Mouse (Mus musculus) limb, embryonic 13.5 days (tissue): ENCODE results near the gene Ube2j1. TPM values are rescaled to one million over a fixed set of nuclear protein-coding genes. Genes with fewer than 3 reads are reported as not detected.

ENCODE experiments used
- ATAC-seq: fragments of 200-750 bp; cut with Nextera tagmentation; 2 replicates; pipeline ENCODE4 v1.8.0; 2017; ENCODE audit warnings: low read depth, moderate number of reproducible peaks, moderate TSS enrichment; ENCODE audit not compliant: low FRiP score
- H3K27ac ChIP-seq: fragments of 300-500 bp; sonication (generic); 2 replicates; pipeline ENCODE4 v1.5.1; 2015; ENCODE audit warnings: inconsistent platforms, mild to moderate bottlenecking, moderate library complexity
- H3K27me3 ChIP-seq: fragments of 300-500 bp; sonication (generic); 2 replicates; pipeline ENCODE4 v1.6.1; 2015; ENCODE audit warnings: mild to moderate bottlenecking, inconsistent platforms
- H3K36me3 ChIP-seq: fragments of 300-500 bp; sonication (generic); 2 replicates; pipeline ENCODE4 v1.6.1; 2015; ENCODE audit warnings: inconsistent platforms, mild to moderate bottlenecking, moderate library complexity
- H3K4me1 ChIP-seq: fragments of 300-500 bp; sonication (generic); 2 replicates; pipeline ENCODE4 v1.6.1; 2015; ENCODE audit warnings: inconsistent platforms
- H3K4me2 ChIP-seq: fragments of 300-500 bp; sonication (generic); replicated peaks from 2 replicates; pipeline ENCODE4 v1.6.1; 2015; ENCODE audit warnings: inconsistent platforms, mild to moderate bottlenecking, moderate library complexity
- H3K4me3 ChIP-seq: fragments of 300-500 bp; sonication (generic); 2 replicates; pipeline ENCODE4 v1.5.1; 2015; ENCODE audit warnings: moderate library complexity, mild to moderate bottlenecking, inconsistent platforms
- H3K9ac ChIP-seq: fragments of 300-500 bp; sonication (generic); 2 replicates; pipeline ENCODE4 v1.6.1; 2015; ENCODE audit warnings: mild to moderate bottlenecking, inconsistent platforms
- H3K9me3 ChIP-seq: fragments of 300-500 bp; sonication (generic); 2 replicates; pipeline ENCODE4 v1.6.1; 2016; ENCODE audit warnings: inconsistent platforms
- WGBS: fragments of 180-500 bp; shearing (Covaris S2); methylation state at CpG from one replicate; pipeline ENCODE4 v1.1.7; 2015; 5-methylcytosine and 5-hydroxymethylcytosine counted together
- polyA plus RNA-seq: library from polyadenylated mRNA; unstranded; fragments of >200 nt; fragmentation: Nextera tagmentation; extraction: Ambion mirVana; gene quantifications from 2 replicates; pipeline ENCODE4 v1.2.1, GENCODE M21; 2015

Gene Ube2j1
- polyA plus RNA-seq, 1 experiment from 2014 or later, result 38.7 TPM

DNA sequence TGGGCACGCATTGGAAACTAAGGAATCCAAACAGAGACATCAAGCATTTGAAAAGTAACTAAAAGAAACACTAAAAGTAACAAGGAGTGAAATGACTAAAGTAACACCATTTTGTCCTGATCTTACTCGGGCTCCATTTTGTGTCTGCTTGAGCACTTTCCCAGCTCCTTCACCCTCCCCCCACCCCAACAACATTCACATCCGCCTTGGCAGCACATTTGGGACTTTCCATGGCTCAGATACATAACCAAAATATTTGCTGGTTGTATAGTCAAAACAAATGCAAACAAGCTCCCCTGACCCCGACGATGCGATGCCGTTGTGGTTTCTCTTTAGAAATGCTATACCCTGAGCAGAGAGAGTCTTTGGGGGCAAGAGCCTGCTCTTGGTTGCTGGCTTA is 2.1 kb upstream of the Ube2j1 start:
- H3K9me3 ChIP-seq, result no peaks in the 10 kb centered on the region

DNA sequence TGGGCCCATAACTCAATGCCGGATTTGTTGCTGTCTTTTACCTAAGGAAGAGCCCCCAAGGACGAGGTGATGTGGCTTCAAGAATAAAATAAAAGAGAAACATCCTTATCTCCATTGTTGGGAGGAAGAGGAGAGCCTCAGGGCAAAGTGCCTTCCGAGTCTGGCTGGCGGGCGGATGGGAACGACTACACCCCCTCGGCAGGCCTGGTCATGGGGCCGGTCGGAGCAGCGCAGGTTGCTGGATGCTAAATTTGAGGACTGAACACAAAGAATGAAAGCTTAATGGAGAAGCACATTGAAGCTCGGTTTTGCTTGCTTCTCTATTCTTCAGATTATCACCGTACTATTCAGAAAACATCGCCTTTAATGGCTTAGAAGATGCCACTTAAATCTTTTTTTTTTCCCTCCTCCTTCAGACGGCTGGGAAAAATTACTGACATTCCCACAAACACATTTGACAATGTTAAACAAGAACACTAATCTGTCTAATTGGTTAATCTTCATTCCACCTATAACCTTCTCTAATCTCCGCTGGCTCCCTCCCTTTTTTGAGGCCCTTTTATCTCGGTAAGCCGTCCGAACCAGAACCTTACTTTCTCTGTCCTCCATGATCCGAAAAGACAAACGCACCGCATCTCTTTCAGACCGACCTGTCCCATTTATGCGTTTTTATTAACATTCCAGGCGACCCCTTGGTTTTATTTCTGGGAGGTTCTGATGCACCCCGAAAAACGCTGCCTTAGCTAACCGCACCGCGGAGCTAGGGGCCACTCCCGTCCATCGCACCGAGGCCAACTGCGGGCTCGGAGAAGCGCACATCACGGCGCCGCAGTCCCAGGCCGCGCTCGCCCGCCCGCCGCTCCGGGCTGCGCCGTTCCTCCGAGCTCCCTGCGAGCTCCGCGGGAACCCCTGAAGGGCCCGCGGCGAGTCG is 687 bp upstream of the Ube2j1 start:
- Histone ChIP-seq H3K9ac (peak overlapping the region; percentile 97), H3K4me2 (peak overlapping the region; percentile 69), H3K27me3 (no peaks in the 10 kb centered on the region), H3K9me3 (peaks cover 7% of the 10 kb centered on the region), H3K4me3 (peak overlapping the region; percentile 87), H3K4me1 (peaks cover 23% of the 10 kb centered on the region), H3K36me3 (peaks cover 22% of the 10 kb centered on the region), H3K27ac (peak overlapping the region; percentile 93)
- ATAC-seq, result peak; percentile 78
- WGBS, result 2% methylated on average over 54 of the region's 55 CpGs

More for the DNA sequence above, 2.1 kb upstream of the Ube2j1 start:
- no peak for ATAC-seq
- Histone ChIP-seq H3K4me1 (peaks cover 22% of the 10 kb centered on the region), H3K27ac (no peak overlapping the region), H3K27me3 (no peaks in the 10 kb centered on the region), H3K9ac (no peak overlapping the region), H3K36me3 (peaks cover 18% of the 10 kb centered on the region), H3K4me3 (no peak overlapping the region), H3K4me2 (no peak overlapping the region)
- WGBS, result 91% methylated on average over 7 of the region's 7 CpGs

DNA sequence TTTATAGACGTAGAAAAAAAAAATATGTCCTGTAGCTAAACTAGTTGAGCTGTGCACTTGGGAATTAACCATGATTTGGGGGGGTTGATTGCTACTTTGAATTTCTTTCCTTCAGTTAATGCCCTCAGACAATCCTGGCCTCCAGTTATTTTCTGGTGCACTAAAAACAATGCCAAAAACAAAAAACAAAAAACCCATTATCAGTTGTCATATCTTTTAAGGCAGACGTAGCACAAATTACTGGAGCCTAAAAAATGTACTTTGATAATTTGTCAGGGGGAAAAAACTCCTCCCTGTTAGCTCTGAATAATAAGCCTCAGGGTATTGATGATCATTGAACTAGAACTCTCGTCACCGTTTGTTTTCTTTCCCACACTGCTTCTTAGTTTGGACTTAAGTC is 829 bp downstream of the Ube2j1 start:
- Histone ChIP-seq H3K9me3 (peaks cover 9% of the 10 kb centered on the region), H3K9ac (peak overlapping the region; percentile 97), H3K27ac (peak overlapping the region; percentile 93; the same call in 1 of the 2 replicates), H3K4me3 (peak overlapping the region; percentile 87), H3K4me2 (peak overlapping the region; percentile 69), H3K4me1 (peaks cover 23% of the 10 kb centered on the region), H3K36me3 (peaks cover 34% of the 10 kb centered on the region), H3K27me3 (no peaks in the 10 kb centered on the region)
- 17% methylated on average over 4 of the region's 4 CpGs for WGBS
- no peak for ATAC-seq

DNA sequence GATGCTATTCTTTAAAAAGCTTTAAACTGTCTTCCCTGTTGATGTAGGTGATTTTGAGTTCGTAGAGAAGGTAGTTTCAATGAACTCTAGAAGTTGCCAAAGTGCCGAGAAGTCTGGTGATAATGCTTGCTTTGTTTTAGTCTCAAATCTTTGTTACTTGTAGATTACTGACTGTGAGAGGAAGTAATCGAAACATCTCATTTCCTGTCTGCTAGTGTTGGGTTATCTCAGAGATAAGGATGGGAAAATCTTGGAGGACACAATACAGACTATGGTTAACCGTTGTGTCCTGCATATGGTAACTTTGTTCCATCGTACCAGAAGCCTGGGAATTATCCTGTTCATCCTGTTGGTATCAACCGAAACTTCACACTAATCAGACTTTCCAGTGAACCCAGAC is 2.3 kb downstream of the Ube2j1 start:
- Histone ChIP-seq H3K9me3 (peaks cover 9% of the 10 kb centered on the region), H3K27ac (no peak overlapping the region), H3K4me3 (no peak overlapping the region), H3K4me1 (peaks cover 23% of the 10 kb centered on the region), H3K36me3 (peaks cover 27% of the 10 kb centered on the region), H3K27me3 (no peaks in the 10 kb centered on the region), H3K4me2 (no peak overlapping the region), H3K9ac (no peak overlapping the region)
- no peak for ATAC-seq
- WGBS, result 81% methylated on average over 6 of the region's 6 CpGs

DNA sequence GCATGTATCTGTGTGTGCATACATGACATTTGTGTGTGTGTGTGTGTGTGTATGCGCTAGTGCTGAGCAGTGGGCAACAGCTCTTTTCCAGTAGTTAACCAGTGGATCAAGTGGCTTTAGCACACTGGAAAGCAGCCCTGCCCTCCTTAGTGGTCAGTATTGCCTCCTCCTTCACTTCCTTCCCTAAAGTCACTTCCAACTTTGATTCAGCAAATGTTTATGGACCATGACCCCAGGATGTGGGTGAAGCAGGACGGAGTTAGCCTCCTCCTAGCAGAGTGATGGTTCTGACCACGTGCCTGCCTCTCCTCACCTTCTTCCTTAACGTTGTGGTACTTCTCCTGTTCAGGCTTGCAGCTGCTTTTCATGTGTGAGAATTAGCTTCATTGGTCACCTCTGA is 8.6 kb downstream of the Ube2j1 start:
- H3K4me3 ChIP-seq, result no peak overlapping the region
- H3K9me3 ChIP-seq, result peaks cover 9% of the 10 kb centered on the region
- H3K36me3 ChIP-seq, result peaks cover 74% of the 10 kb centered on the region
- no peaks in the 10 kb centered on the region for H3K27me3 ChIP-seq
- no peak overlapping the region for H3K9ac ChIP-seq
- 84% methylated on average over 4 of the region's 4 CpGs for WGBS
- no peak overlapping the region for H3K4me2 ChIP-seq
- no peak for ATAC-seq
- no peaks in the 10 kb centered on the region for H3K4me1 ChIP-seq
- H3K27ac ChIP-seq, result no peak overlapping the region

DNA sequence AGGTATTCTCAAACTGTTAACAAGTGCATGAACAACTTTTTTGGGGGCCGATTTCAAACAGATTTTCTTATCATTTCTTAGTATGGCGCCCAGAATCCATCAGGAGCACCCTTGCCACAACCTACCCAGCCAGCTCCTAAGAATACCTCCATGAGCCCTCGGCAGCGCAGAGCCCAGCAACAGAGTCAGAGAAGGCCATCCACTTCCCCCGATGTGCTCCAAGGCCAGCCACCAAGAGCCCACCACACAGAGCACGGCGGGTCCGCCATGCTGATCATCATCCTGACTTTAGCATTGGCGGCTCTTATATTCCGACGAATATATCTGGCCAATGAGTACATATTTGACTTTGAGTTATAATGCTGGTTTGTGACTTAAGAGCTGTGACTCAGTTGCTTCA is 18.4 kb downstream of the Ube2j1 start:
- no peak overlapping the region for H3K9ac ChIP-seq
- no peak overlapping the region for H3K27ac ChIP-seq
- no peak for ATAC-seq
- H3K4me2 ChIP-seq, result no peak overlapping the region
- H3K9me3 ChIP-seq, result no peaks in the 10 kb centered on the region
- H3K27me3 ChIP-seq, result no peaks in the 10 kb centered on the region
- peaks cover 77% of the 10 kb centered on the region for H3K36me3 ChIP-seq
- 97% methylated on average over 11 of the region's 11 CpGs for WGBS
- no peaks in the 10 kb centered on the region for H3K4me1 ChIP-seq
- no peak overlapping the region for H3K4me3 ChIP-seq

DNA sequence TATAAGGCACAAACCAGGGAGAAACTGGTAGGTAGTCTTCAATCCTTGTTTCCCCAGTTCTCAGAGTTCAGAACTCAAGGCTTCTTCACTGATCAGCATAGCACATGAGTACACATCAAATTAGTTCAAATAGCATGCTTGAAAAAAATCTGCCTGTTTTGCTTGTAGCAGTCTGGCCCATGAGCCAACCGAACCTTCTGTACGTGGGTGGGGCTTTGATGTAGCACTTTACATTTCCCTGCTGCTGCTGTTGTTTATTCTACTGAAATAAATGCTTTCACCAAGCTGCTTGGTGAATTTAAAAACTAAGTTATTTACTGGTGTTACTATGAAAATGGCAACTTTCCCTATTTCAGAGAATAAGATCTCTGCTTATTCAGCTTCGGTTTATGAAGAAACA is 20.8 kb downstream of the Ube2j1 start:
- H3K4me2 ChIP-seq, result no peak overlapping the region
- no peaks in the 10 kb centered on the region for H3K4me1 ChIP-seq
- ATAC-seq, result no peak
- no peaks in the 10 kb centered on the region for H3K27me3 ChIP-seq
- H3K4me3 ChIP-seq, result no peak overlapping the region
- peaks cover 53% of the 10 kb centered on the region for H3K36me3 ChIP-seq
- WGBS, result 91% methylated on average over 3 of the region's 3 CpGs
- H3K9me3 ChIP-seq, result no peaks in the 10 kb centered on the region
- no peak overlapping the region for H3K27ac ChIP-seq
- H3K9ac ChIP-seq, result no peak overlapping the region

DNA sequence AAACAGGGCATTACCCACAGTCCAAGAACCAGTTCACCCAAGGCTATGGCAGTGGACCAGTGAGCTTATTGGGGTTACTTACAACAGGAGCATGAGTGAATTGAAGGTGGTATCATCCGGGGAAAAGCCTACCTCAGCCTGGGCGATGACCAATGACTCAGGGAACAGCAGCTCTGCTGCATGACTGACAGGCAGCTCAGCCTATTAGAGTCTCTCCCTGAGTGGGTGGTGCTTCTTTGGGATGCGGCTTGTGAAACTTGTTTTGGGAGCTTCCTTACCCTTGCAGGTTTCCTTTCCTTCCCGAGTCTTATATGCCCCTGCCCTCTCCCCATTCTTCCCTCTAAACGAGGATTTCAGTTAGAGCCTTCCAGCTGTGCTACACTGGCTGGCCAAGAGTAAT is 21.4 kb downstream of the Ube2j1 start:
- 81% methylated on average over 5 of the region's 5 CpGs for WGBS
- no peak for ATAC-seq
- H3K36me3 ChIP-seq, result peaks cover 52% of the 10 kb centered on the region

DNA sequence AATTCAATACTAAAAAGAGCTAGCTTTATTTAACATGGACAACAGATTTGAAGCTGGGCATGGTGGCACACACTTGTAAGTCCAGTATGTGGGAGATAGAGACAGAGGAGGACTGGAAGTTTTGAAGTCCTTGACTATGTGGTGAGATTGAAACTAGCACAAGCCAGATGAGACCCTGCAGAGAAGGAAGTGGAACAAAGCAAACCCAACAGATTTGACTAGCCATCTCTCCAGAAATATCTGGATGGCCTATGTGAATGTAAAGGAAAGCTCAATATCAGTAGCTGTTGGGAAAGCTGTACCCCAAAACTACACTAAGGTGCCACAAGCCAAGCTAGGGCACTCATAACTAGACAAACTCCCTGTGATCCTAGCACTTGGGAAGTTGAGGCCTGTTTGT is 23.2 kb downstream of the Ube2j1 start:
- Histone ChIP-seq H3K4me3 (no peak overlapping the region), H3K4me1 (peaks cover 7% of the 10 kb centered on the region; the same call in 1 of the 2 replicates), H3K36me3 (peaks cover 36% of the 10 kb centered on the region), H3K27ac (no peak overlapping the region), H3K27me3 (no peaks in the 10 kb centered on the region), H3K4me2 (no peak overlapping the region), H3K9me3 (no peaks in the 10 kb centered on the region), H3K9ac (no peak overlapping the region)
- ATAC-seq, result no peak

More for the DNA sequence above, 21.4 kb downstream of the Ube2j1 start:
- Histone ChIP-seq H3K27me3 (no peaks in the 10 kb centered on the region), H3K4me1 (no peaks in the 10 kb centered on the region), H3K4me2 (no peak overlapping the region), H3K9ac (no peak overlapping the region), H3K9me3 (no peaks in the 10 kb centered on the region), H3K4me3 (no peak overlapping the region), H3K27ac (no peak overlapping the region)

DNA sequence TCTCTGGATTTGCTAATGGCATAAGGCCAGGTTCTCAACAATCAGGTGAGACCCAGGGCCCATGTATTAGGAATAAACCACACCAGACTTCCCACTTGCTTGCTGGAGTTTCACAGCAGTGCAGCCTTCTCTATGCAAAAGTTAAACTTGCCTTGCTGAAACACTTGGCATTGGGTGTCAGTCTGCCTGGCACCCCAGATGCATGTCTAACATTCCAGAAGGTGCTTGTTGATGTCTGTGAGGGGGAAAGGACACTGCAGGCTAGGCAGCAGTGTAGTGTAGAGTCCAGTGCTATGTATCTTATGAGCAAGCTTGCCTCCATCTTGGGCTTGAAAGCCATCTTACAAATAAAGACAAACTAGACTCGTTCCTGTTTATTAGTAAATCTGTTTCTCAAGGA is 25.1 kb downstream of the Ube2j1 start:
- H3K4me3 ChIP-seq, result no peak overlapping the region
- H3K9me3 ChIP-seq, result no peaks in the 10 kb centered on the region
- no peak for ATAC-seq
- H3K27me3 ChIP-seq, result no peaks in the 10 kb centered on the region
- no peak overlapping the region for H3K27ac ChIP-seq
- H3K4me1 ChIP-seq, result peaks cover 11% of the 10 kb centered on the region; the same call in 1 of the 2 replicates
- 78% methylated on average over 1 of the region's 1 CpGs for WGBS
- H3K4me2 ChIP-seq, result no peak overlapping the region
- H3K36me3 ChIP-seq, result peaks cover 20% of the 10 kb centered on the region
- H3K9ac ChIP-seq, result no peak overlapping the region

DNA sequence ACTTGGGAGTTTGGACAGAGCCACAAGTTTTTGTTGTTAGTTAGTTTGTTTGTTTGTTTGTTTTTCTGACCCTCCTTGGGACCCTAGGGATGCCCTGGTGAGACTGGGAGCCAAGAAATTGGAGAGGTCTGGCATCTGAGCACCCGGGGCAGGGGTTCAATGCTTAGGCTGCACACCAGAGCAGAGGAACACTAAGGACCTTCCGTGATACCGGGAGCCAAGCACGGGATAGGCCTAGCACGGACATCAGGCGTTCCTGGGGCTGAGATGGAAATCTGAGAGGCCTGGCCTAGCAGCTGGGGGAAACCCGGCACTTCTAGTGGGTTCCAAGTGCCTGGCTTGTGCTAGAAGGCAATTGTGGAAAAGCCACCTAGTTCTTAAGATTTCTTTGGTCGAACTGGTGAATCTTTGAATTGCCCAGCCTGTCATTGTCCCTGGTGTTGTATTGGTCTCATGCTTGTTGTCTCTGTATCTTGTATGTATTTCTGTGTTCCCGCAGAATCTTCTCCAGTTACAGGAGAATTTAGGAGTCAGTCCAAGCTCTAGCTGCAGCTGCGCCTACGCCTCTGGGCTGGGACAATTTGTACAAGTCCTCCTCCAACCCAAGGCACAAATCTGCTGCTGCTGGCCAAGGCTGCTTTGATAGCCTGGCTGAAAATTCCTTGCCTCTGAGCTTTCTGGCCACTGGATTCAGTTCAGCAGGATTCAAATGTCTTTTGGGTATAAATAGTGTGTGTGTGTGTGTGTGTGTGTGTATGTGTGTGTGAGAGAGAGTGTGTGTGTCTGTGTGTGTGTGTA is 26.9 kb downstream of the Ube2j1 start:
- Histone ChIP-seq H3K9ac (no peak overlapping the region), H3K4me3 (no peak overlapping the region), H3K4me2 (no peak overlapping the region), H3K4me1 (peaks cover 12% of the 10 kb centered on the region; the same call in 1 of the 2 replicates), H3K9me3 (no peaks in the 10 kb centered on the region), H3K27me3 (no peaks in the 10 kb centered on the region), H3K36me3 (peaks cover 4% of the 10 kb centered on the region; the same call in 1 of the 2 replicates), H3K27ac (peak overlapping the region; percentile 15; the same call in 1 of the 2 replicates)
- peak; percentile 75; the same call in 1 of the 2 replicates for ATAC-seq
- WGBS, result 57% methylated on average over 11 of the region's 11 CpGs

DNA sequence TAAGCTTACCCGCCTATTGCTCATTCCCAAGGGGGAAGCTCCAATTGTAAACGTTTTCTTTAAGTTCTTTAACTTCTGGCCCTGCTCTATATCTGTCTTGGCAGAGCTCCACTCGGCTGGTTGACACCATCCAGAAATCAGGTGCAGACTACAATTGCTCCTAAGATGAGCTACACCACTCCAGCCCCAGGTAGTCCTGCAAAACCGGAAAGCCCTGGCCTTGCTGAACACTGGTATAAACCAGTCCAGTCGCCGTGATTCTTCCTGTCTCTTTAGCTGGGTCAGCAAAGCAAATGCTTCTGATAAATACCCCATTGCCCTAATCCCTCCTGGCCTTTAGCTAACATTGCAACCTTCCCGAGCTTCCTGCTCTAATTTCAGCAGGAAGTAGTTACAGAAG is 29.9 kb downstream of the Ube2j1 start:
- Histone ChIP-seq H3K27me3 (no peaks in the 10 kb centered on the region), H3K4me3 (no peak overlapping the region), H3K36me3 (no peaks in the 10 kb centered on the region), H3K9ac (no peak overlapping the region), H3K4me1 (peaks cover 15% of the 10 kb centered on the region; the same call in 1 of the 2 replicates), H3K9me3 (no peaks in the 10 kb centered on the region), H3K4me2 (no peak overlapping the region), H3K27ac (no peak overlapping the region)
- WGBS, result 33% methylated on average over 7 of the region's 7 CpGs
- ATAC-seq, result 0 out of 2 replicates have a peak, but pooled peaks have one; percentile 28
